Mouse (Mus musculus): Measurements from ENCODE around the gene Daam1. TPM values are rescaled to one million over a fixed set of nuclear protein-coding genes. Genes with fewer than 3 reads are reported as not detected.

The Daam1 gene
- polyA plus RNA-seq, 1 experiment from 2014 or later, result 55.2 TPM

- Histone ChIP-seq H3K4me2 (ENCODE audit: low read depth, low read length) (no peak overlapping the region), H3K36me3 (ENCODE audit: control insufficient read depth, insufficient read depth, low read length) (peaks cover 9% of the 10 kb centered on the region), H3K4me1 (ENCODE audit: control insufficient read depth, insufficient read depth, low read length) (no peaks in the 10 kb centered on the region), H3K27ac (ENCODE audit: low read depth, low read length) (no peak overlapping the region), H3K4me3 (ENCODE audit: low read depth, low read length) (no peak overlapping the region), H3K9ac (replicated peaks; ENCODE audit: low read depth, low read length) (no peak overlapping the region), H3K9me3 (ENCODE audit: control insufficient read depth, low read length) (no peaks in the 10 kb centered on the region), H3K27me3 (ENCODE audit: control insufficient read depth, insufficient read depth, low read length) (no peaks in the 10 kb centered on the region)
- no peak for ATAC-seq (ENCODE audit: low read depth)
- WGBS, result 72% methylated on average over 12 of the region's 12 CpGs
These were observed 139.2 kb downstream of the Daam1 start for GRCm38 (mm10) chr12:71969941-71970629.

- peaks cover 15% of the 10 kb centered on the region for H3K36me3 ChIP-seq (ENCODE audit: control insufficient read depth, insufficient read depth, low read length)
- no peak overlapping the region for H3K4me2 ChIP-seq (ENCODE audit: low read depth, low read length)
- ATAC-seq (ENCODE audit: low read depth), result no peak
- H3K4me1 ChIP-seq (ENCODE audit: control insufficient read depth, insufficient read depth, low read length), result no peaks in the 10 kb centered on the region
- H3K9me3 ChIP-seq (ENCODE audit: control insufficient read depth, low read length), result no peaks in the 10 kb centered on the region
- no peak overlapping the region for H3K9ac ChIP-seq (replicated peaks; ENCODE audit: low read depth, low read length)
- no peaks in the 10 kb centered on the region for H3K27me3 ChIP-seq (ENCODE audit: control insufficient read depth, insufficient read depth, low read length)
- WGBS, result 88% methylated on average over 9 of the region's 9 CpGs
- H3K27ac ChIP-seq (ENCODE audit: low read depth, low read length), result no peak overlapping the region
- H3K4me3 ChIP-seq (ENCODE audit: low read depth, low read length), result no peak overlapping the region
These were observed 140.1 kb downstream of the Daam1 start for GRCm38 (mm10) chr12:71970791-71971654.

- no peak for ATAC-seq (ENCODE audit: low read depth)
- H3K27ac ChIP-seq (ENCODE audit: low read depth, low read length), result no peak overlapping the region
- no peak overlapping the region for H3K9ac ChIP-seq (replicated peaks; ENCODE audit: low read depth, low read length)
- H3K27me3 ChIP-seq (ENCODE audit: control insufficient read depth, insufficient read depth, low read length), result no peaks in the 10 kb centered on the region
- no peak overlapping the region for H3K4me3 ChIP-seq (ENCODE audit: low read depth, low read length)
- no peak overlapping the region for H3K4me2 ChIP-seq (ENCODE audit: low read depth, low read length)
- peaks cover 25% of the 10 kb centered on the region for H3K36me3 ChIP-seq (ENCODE audit: control insufficient read depth, insufficient read depth, low read length)
- no peaks in the 10 kb centered on the region for H3K4me1 ChIP-seq (ENCODE audit: control insufficient read depth, insufficient read depth, low read length)
- WGBS, result 86% methylated on average over 5 of the region's 5 CpGs
- H3K9me3 ChIP-seq (ENCODE audit: control insufficient read depth, low read length), result no peaks in the 10 kb centered on the region
These were observed 141.2 kb downstream of the Daam1 start for GRCm38 (mm10) chr12:71972126-71972525.

GRCm38 (mm10) chr12:71972619-71973266 is 141.9 kb downstream of the Daam1 start:
- no peak overlapping the region for H3K27ac ChIP-seq (ENCODE audit: low read depth, low read length)
- no peak overlapping the region for H3K9ac ChIP-seq (replicated peaks; ENCODE audit: low read depth, low read length)
- H3K4me3 ChIP-seq (ENCODE audit: low read depth, low read length), result no peak overlapping the region
- H3K4me2 ChIP-seq (ENCODE audit: low read depth, low read length), result no peak overlapping the region
- H3K9me3 ChIP-seq (ENCODE audit: control insufficient read depth, low read length), result no peaks in the 10 kb centered on the region
- WGBS, result 84% methylated on average over 12 of the region's 12 CpGs
- H3K36me3 ChIP-seq (ENCODE audit: control insufficient read depth, insufficient read depth, low read length), result peaks cover 28% of the 10 kb centered on the region
- no peaks in the 10 kb centered on the region for H3K27me3 ChIP-seq (ENCODE audit: control insufficient read depth, insufficient read depth, low read length)
- no peaks in the 10 kb centered on the region for H3K4me1 ChIP-seq (ENCODE audit: control insufficient read depth, insufficient read depth, low read length)
- ATAC-seq (ENCODE audit: low read depth), result no peak

- Histone ChIP-seq H3K9ac (replicated peaks; ENCODE audit: low read depth, low read length) (no peak overlapping the region), H3K27ac (ENCODE audit: low read depth, low read length) (no peak overlapping the region), H3K4me3 (ENCODE audit: low read depth, low read length) (no peak overlapping the region), H3K36me3 (ENCODE audit: control insufficient read depth, insufficient read depth, low read length) (peaks cover 31% of the 10 kb centered on the region), H3K4me1 (ENCODE audit: control insufficient read depth, insufficient read depth, low read length) (no peaks in the 10 kb centered on the region), H3K4me2 (ENCODE audit: low read depth, low read length) (no peak overlapping the region), H3K27me3 (ENCODE audit: control insufficient read depth, insufficient read depth, low read length) (no peaks in the 10 kb centered on the region), H3K9me3 (ENCODE audit: control insufficient read depth, low read length) (no peaks in the 10 kb centered on the region)
- ATAC-seq (ENCODE audit: low read depth), result no peak
- WGBS, result 45% methylated on average over 9 of the region's 9 CpGs
These were observed 142.7 kb downstream of the Daam1 start for GRCm38 (mm10) chr12:71973577-71973976.

GRCm38 (mm10) chr12:71975626-71976025 is 144.7 kb downstream of the Daam1 start:
- 73% methylated on average over 1 of the region's 1 CpGs for WGBS
- H3K9ac ChIP-seq (replicated peaks; ENCODE audit: low read depth, low read length), result no peak overlapping the region
- no peaks in the 10 kb centered on the region for H3K4me1 ChIP-seq (ENCODE audit: control insufficient read depth, insufficient read depth, low read length)
- H3K9me3 ChIP-seq (ENCODE audit: control insufficient read depth, low read length), result no peaks in the 10 kb centered on the region
- no peak overlapping the region for H3K4me2 ChIP-seq (ENCODE audit: low read depth, low read length)
- H3K4me3 ChIP-seq (ENCODE audit: low read depth, low read length), result no peak overlapping the region
- peaks cover 31% of the 10 kb centered on the region for H3K36me3 ChIP-seq (ENCODE audit: control insufficient read depth, insufficient read depth, low read length)
- H3K27me3 ChIP-seq (ENCODE audit: control insufficient read depth, insufficient read depth, low read length), result no peaks in the 10 kb centered on the region
- ATAC-seq (ENCODE audit: low read depth), result no peak
- H3K27ac ChIP-seq (ENCODE audit: low read depth, low read length), result no peak overlapping the region

- no peak overlapping the region for H3K4me3 ChIP-seq (ENCODE audit: low read depth, low read length)
- no peaks in the 10 kb centered on the region for H3K4me1 ChIP-seq (ENCODE audit: control insufficient read depth, insufficient read depth, low read length)
- H3K27ac ChIP-seq (ENCODE audit: low read depth, low read length), result no peak overlapping the region
- no peak for ATAC-seq (ENCODE audit: low read depth)
- H3K27me3 ChIP-seq (ENCODE audit: control insufficient read depth, insufficient read depth, low read length), result no peaks in the 10 kb centered on the region
- 72% methylated on average over 7 of the region's 7 CpGs for WGBS
- no peak overlapping the region for H3K4me2 ChIP-seq (ENCODE audit: low read depth, low read length)
- no peaks in the 10 kb centered on the region for H3K9me3 ChIP-seq (ENCODE audit: control insufficient read depth, low read length)
- H3K36me3 ChIP-seq (ENCODE audit: control insufficient read depth, insufficient read depth, low read length), result peaks cover 36% of the 10 kb centered on the region
- H3K9ac ChIP-seq (replicated peaks; ENCODE audit: low read depth, low read length), result no peak overlapping the region
These were observed 145.6 kb downstream of the Daam1 start for GRCm38 (mm10) chr12:71976361-71976960.

- H3K9me3 ChIP-seq (ENCODE audit: control insufficient read depth, low read length), result no peaks in the 10 kb centered on the region
- H3K4me3 ChIP-seq (ENCODE audit: low read depth, low read length), result no peak overlapping the region
- no peak for ATAC-seq (ENCODE audit: low read depth)
- H3K27ac ChIP-seq (ENCODE audit: low read depth, low read length), result no peak overlapping the region
- no peak overlapping the region for H3K9ac ChIP-seq (replicated peaks; ENCODE audit: low read depth, low read length)
- WGBS, result 94% methylated on average over 7 of the region's 7 CpGs
- H3K27me3 ChIP-seq (ENCODE audit: control insufficient read depth, insufficient read depth, low read length), result no peaks in the 10 kb centered on the region
- H3K4me1 ChIP-seq (ENCODE audit: control insufficient read depth, insufficient read depth, low read length), result no peaks in the 10 kb centered on the region
- no peak overlapping the region for H3K4me2 ChIP-seq (ENCODE audit: low read depth, low read length)
- peaks cover 33% of the 10 kb centered on the region for H3K36me3 ChIP-seq (ENCODE audit: control insufficient read depth, insufficient read depth, low read length)
These were observed 146.5 kb downstream of the Daam1 start for GRCm38 (mm10) chr12:71977364-71977763.
